Mouse (Mus musculus): ENCODE data around the gene Dab2ip.

Dab2ip gene

DNA sequence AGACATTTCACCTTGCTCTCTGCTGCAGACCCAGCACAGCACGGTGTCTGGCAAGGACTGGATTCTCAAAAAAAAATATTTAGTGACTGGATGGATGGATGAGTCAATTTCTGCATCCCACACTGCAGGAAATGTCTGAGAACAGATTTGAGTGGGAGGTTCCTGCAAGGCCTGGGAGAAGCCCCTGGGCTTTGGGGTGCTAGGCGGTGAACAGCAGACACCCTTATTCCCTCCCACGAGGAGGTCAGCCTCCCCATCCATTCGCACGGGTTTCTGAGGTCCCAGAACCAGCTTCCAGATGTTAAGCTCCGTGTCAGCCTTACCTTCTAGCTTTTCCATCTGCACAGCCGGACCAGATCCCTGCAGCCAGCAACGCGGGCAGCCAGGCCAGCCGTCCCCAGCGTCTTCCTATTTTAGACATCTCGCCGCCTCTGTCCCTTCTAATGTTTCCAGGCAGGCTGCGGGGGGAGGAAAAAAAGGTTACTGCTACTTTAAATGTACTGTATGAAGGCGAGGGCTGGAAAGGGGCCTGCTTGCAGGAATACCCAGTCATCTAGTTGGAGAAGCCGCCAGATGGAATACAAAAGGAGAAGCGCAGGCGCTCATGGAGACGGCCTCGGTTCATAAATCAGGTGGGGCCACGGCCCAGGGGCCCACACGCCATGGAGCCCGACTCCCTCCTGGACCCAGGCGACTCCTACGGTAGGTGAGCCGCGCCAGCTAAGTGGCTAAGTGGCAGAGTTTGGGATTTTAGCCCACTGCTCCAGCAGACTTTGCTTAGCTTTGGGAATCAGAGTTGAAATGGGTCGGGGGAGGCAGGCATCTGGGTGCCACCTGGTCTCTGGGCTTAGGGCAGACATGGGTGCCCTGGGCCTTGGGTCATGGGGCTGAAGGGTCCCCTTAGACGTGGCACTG, at the start of gene Dab2ip:
Gene Dab2ip, plus strand, starts transcription at position 356 of the 915 bp plus-strand sequence.
- DNase-seq (ENCODE audit: low read depth, low spot score) = peak; percentile 80

DNA sequence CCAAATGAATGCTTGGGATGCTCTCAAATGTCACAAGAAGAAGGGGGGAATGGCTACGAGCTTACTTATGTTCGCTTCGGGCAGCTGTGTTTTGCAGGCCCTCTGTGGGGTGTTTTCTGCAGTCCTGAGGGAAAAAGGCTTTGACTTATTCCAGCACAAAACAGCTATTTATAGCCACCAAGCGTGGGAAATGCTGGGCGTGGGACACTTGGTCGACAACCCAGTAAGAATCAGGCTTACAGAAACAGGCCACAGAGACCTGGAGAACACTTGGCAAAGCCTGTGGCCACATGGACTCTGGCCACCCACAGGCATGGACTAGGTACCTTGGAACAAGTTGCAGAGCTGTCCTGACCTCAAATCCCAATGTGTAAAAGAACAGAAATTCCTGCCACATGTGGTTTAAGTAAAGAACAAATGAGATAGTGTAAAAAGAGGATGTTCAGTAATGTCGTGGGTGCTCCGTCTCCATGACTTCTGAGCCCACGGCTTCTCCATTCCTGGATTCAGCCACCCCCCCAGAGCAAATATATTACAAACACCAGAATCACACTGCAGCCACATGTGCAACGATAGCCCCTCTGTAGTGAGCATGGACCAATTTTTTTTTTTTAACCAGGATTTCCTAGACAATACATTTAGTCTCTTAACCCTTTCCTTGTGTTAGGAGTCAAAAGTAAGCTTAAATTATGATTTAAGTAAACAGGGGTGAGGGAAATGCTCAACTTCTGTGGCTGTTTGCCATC, 49.3 kb upstream of the Dab2ip start:
- DNase-seq (ENCODE audit: low read depth, low spot score) = peak; percentile 81

DNA sequence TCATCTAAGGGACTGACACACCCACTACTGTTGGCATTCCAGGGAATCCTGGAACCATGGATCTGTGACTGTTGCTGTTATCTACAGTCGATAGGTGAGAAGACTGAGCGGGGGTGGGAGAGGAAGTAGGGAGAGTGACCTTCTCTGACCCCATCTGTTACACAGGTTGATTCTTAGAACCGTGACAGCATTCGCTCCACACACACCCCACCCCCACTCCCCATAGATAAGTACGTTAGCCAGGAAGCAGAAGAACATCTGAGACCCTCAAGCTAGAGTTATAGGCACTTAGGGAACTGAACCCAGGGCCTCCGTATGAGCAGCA, 48.8 kb upstream of the Dab2ip start:
- DNase-seq (ENCODE audit: low read depth, low spot score) = no peak

DNA sequence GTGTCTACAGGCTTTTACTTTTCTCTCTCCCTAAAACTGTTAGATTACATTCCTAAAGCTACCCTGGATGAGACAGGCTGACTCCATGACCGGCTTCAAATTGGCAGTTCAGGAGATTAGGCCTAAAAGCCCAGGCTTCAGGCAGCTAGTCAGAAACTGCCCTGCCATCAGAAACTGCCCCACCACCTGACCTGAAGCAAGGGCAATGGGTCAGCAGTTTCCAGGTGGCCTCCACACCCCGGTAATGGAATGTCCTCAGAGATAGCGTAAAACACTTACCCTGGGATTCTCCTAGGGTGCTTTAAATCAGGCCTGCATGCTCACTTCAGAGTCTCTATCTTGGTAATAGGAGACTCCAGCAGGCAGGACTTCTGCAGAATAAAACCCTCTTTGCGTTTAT, 48.2 kb upstream of the Dab2ip start:
- no peak for DNase-seq (ENCODE audit: low read depth, low spot score)

DNA sequence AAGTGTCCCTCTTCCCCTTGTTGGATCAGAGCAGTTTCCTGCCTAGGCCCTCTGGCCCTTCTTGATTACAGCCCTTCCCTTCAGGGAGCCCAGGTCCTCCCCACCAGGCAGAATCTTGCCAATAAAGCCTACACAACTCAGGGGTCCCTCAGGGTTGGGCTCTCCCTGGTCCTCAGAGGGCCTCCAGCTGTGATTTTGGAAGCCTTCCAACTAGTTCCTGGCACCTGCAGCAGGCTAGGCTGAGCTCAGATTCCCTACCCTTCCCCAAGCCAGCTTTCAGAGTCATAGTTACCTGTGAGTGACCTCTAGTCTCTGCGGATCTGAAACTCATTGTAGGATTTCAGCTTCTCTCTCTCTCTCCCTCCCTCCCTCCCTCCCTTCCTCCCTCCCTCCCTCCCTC, 47.1 kb upstream of the Dab2ip start:
- no peak for DNase-seq (ENCODE audit: low read depth, low spot score)

DNA sequence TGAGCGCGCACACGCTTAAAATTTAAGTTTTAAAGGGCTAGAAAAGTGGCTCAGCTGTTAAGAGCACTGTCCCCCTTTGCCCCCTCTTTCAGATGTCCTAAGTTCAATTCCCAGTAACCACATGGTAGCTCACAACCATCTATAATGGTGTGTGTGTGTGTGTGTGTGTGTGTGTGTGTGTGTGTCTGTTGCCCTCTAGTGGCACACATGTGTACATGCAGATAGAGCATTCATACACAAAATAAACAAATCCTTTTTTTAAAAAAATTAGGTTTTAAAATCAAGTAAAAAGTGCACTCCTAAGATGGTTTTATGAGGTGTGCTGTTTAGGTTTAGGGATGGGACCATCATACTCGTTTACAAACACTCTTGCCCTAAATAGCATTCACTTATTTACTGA, 45.8 kb upstream of the Dab2ip start:
- DNase-seq (ENCODE audit: low read depth, low spot score) = no peak

DNA sequence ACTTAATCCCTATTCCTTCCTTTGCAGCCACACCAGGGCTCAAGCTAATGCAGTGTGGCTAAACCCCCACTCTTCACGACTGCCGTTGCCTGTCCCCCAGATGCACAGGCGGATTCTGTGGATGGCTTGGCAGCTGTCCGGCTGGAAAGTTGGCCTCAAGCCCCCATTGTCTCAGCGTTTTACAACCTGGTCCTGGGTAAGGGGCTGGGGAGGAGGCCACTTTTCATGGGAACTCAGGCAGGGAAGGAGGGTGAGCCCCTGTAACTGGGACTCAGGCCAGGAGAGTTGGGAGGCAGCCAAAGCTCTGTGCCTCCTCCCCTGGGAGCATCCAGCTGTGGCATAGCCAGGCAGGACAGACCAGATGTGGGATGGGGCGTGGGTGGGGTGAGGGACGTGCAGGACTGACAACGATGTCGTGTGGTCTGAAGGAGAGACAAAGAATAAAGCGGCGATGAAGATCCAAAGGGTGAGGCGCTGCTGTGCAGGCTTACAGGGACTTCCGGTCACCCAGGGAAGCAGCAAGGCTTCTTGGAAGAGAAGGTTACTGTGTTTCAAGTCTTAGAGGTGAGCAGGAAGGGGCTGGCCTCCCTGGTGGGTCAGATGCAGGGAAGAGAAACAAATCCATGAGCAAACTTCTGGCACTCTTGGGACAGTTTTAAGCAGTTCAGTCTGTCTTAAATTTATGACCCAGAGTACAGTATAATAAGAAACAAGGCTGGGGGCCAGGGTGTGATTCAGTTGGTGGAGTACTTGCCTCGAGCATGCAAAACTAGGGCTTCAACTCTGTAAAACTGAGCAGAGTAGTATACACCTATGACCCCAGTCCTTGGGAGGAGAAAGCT, 43.8 kb upstream of the Dab2ip start:
- no peak for DNase-seq (ENCODE audit: low read depth, low spot score)

DNA sequence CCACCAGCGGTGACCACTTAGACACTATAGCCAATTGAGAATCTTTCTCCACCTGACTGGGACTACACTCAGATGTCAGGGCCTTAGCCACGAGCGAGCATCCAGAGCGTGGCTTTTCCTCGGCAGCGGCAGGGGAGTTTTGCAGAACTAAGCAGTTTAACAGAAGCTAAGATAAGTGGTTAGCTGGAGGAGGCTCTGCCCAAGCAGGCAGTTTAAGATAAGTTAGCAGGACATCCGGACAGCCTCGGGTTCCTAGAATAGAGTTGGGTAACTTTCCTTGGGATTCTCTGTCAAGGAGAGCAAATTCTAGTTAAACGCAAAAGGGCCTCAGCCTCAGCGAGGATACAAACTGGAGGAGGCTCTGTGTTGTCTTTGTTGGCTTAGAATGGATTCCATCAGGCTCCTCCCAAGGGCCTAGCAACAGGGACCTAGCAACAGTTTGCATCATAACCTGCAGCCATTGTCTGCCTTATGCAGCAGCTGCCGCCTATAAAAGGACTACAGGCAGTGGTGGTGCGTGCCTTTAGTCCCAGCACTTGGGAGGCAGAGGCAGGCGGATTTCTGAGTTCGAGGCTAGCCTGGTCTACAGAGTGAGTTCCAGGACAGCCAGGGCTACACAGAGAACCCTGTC, 31.3 kb upstream of the Dab2ip start:
- no peak for DNase-seq (ENCODE audit: low read depth, low spot score)

DNA sequence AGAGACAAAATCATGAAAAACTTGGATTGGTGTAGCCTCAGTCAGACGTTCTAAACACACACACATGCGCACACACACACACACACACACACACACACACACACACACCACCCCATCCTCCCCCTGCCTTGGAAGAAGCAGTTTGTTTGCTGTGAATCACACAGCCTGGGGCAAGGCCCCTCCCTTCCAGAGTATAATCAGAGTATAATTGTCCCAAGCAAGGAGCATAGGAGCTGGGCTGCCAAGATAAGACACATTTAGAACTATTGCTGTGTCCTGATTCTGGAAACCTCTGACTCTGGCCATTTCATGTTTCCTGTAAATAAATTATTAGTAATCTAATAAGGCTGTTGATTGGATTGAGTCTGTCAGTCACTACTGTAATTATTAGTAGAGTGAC, 29.0 kb upstream of the Dab2ip start:
- no peak for DNase-seq (ENCODE audit: low read depth, low spot score)

DNA sequence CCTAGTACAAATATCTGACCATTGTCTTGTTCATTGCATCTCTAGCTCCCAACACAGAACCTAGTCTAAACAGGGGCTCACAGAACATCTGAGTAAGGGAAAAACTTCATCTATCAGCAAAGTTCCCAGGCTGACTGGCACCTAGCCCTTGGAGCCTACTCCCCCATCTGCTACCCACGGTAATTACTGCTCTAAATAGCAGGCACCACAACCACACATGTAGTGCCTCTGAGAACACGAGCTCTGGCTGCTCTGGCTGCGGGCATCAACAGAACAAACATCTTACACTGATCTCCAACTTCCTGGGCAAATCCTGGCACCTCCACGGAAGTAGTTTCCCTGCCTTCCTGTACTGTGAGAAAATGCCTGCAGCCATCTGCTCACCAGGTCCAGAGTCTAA, 28.2 kb upstream of the Dab2ip start:
- peak; percentile 68 for DNase-seq (ENCODE audit: low read depth, low spot score)

DNA sequence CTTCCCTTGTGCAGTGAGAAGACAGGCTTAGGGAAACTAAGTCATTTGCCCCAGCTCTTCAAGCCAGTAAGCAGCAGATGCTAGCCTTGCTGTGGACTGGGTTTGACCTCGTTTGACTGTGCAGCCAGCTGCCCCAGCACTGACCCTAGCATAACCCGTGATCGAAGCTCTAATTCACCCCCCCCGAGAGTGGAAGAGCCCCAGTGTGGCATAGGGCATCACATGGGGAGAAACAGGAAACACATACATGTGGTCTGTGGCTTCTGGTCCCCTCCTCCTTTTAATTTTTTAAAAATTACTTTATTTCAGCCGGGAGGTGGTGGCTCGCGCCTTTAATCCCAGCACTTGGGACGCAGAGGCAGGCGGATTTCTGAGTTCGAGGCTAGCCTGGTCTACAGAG, 27.3 kb upstream of the Dab2ip start:
- DNase-seq (ENCODE audit: low read depth, low spot score) = no peak

DNA sequence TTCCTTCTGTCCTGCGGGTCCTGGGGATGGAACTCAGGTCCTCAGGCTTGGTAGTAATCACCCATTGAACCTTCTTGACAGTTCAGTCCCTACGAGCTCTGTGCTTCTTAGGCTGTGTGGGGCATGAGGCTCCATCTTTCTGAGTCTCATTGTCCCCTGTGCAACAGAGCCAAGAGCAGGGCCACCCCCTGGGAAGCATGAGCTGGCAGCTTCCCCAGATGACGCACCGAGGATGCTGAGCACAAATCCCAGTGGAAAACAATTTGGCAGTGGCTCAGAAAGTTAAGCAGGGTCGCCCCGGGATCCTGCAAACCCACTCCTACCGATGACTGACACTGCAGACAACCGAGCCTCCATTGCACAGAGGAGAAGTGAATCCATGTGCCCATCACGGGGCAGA, 24.4 kb upstream of the Dab2ip start:
- no peak for DNase-seq (ENCODE audit: low read depth, low spot score)

DNA sequence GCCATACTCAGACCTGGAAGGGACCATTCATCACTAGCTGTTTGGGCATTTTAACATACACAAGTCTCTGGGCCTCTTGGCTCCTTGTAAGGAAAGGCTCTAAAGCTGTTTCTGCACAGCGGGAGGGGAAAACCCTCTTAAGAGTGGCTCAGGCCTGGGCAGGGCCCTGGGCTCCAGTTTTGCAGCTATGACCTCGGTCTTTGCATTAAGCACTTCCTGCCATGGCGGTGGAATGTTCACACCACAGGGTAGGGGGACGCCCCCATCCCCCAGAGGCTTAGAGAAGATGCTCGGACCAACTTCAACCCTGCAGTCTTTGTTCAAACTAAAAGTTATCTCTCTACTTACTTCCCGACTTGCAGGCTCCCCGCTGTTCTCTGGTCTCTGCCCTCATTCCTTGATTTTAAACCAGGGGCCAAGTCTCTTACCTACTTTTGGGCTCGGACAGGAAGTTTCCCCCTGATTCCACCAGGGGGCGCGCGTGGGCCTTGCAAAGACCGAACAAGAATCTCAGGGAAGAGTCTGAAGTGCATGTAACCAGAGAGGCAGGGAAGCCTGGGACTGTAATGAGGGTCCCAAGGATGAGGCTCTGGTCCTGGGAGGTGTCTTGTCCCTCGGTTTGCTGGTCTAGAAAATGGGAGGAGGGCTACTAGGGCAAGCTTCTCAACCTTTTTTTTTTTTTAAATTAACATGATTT, 18.6 kb upstream of the Dab2ip start:
- peak; percentile 47 for DNase-seq (ENCODE audit: low read depth, low spot score)

DNA sequence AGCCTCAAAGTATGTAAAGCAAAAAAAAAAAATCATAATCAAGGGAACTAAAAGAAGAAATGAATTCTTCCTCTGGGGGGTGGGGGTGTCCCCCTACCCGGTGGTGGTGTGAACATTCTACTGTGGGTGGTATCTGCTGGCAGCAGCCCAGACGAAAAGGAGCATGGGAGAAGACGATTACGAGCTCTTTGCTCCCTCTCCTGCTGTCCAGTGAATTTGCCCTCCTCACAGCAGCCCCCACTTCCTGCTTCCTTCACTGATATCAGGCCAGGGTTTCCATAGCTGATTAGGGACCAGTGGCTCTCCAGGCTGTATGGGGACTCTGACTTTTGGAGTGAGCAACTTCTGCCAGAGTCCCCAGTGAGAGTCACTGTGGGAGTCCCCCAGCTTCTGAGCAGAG, 17.3 kb upstream of the Dab2ip start:
- DNase-seq (ENCODE audit: low read depth, low spot score) = no peak

DNA sequence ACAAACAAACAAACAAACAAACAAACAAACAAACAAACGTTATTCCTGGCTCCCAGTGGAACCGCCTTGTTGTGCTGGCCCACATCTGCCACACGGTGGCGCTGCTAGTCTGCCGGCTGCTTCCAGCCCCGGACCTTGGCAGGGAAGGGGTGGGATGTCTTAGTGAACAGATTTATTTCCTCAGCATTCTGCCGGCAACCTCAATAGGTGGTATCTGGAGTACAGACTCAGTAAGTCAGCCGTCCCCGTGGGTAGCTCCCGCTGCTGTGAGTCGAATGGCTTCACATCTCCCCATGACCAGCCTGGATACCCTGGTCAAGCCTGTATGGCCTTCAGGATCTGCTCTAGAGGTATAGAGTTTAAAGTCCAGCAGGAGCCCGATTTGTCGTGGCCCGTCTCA, 13.3 kb upstream of the Dab2ip start:
- DNase-seq (ENCODE audit: low read depth, low spot score) = no peak

DNA sequence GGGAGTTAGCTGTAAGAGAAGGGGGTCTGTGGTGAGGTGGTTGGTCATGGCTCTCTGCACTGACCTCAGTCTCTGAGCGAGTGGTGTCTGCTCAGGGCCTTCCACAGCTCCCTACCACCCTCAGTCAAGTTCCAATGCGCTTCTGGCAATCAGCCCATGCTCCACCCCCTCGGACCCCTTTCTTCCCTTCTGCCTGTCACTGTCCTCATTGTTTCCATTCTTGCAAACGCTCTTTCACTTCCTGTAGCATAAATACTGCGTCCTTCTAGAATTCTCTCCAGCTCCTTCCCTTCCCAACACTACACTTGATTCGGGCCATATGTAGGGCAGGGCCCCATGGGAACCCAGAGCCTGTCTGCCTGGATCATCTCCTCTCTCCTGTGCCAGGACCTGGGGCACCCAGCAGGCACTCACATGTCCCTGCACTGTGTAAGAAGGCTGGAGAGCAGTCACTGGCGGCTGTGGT, 12.9 kb upstream of the Dab2ip start:
- no peak for DNase-seq (ENCODE audit: low read depth, low spot score)

DNA sequence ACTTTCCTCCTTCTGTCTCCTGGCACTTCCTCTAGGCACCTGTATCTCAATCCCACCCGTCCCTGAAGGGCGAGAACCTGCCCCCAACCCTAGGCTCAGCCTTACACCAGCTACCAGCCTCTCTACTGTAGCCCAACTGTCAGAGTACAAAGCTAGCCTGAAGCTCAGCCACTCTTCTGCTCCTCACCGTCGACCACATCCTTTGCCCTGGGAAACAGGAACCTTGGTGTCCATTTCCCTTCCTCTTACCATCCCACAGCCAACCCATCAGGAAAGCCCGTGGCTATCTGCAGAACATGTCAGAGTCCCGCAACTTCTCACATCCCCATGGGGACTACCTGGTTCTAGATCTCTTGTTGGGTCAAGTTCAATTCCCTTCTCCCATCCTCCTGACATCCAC, 11.6 kb upstream of the Dab2ip start:
- DNase-seq (ENCODE audit: low read depth, low spot score) = no peak

DNA sequence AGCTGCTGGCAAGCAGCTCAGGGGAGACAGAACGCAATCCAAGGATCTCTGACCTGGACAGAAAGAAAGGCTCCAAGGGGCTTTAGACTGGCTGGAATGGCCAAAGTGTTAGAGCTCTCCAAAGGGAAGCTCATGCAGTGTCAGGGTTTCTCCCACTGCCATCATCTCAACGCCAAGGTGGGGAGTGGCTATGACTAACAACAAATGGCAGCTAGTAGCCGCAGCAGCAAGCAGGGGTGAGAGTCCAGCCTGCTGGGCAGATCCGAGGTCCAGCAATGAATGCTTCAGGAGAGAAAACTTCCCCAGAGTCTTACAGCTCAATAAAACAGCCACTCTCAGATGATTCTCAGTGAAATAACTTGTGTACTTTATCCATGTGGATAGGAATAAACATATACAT, 8.9 kb upstream of the Dab2ip start:
- DNase-seq (ENCODE audit: low read depth, low spot score) = no peak

DNA sequence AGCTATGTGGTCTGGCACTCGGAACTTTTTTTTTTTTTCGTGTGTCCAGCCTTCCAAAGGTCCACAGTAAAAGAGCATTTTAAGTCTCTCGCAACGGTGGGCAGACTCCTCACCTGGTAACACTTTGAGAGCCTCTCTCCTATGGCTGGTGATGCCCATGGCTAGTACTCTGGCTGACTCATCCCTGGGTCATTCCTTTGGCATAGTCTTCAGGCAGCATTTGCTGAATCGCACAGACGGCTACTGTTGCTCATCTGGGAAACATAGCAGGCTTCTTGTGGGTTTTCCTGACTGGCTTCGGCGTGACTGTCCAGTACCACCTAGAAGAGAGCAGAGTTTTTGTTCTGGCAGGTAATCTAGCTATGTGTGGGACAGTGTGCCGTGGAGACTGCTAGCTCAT, 8.0 kb upstream of the Dab2ip start:
- DNase-seq (ENCODE audit: low read depth, low spot score) = no peak

DNA sequence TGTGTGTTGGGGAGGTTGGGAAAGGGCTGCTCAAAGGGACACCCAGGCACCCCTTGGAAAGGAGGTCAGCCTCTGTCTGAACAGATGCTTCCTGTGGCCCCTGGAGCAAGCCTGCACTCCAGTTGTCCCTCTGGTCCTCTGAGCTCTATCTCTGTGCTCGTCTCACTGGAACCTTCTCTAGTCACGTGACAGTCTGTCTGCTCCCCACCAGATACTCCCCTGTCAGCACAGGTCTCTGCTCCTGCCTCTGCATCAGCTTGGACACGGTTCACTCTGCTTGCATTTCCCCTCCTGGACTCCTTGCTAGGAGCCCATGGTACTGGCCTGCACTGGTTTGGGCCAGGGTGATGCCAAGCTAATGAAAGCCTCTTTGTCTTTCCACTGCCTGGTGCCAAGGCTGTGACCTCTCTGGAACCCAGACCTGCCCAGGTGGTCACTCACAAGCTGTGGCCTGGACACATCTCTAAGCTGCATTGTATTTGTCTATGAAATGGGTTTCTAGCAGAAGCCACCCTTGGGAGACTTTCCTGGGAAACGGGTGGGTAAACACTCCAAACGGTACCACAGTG, 1.1 kb upstream of the Dab2ip start:
- DNase-seq (ENCODE audit: low read depth, low spot score) = no peak

All from telencephalon, adult 2 months (tissue).